Mouse (Mus musculus) midbrain, embryonic 13.5 days (tissue): ENCODE results near the gene Arntl2. TPM values are rescaled to one million over a fixed set of nuclear protein-coding genes. Genes with fewer than 3 reads are reported as not detected.
"Not testable (repeated sequence)": the region's sequence is repeated elsewhere in the genome, so short reads cannot be mapped to it uniquely, and the experiment has no call there.

Experiments used
- ATAC-seq: fragments of 200-750 bp; cut with Nextera tagmentation; 2 replicates; pipeline ENCODE4 v1.8.0; 2017; ENCODE audit warnings: mild to moderate bottlenecking, moderate TSS enrichment, moderate library complexity
- H3K27ac ChIP-seq: fragments of 300-500 bp; sonication (generic); 2 replicates; pipeline ENCODE4 v1.5.1; 2015; ENCODE audit warnings: inconsistent platforms, mild to moderate bottlenecking, moderate library complexity
- H3K27me3 ChIP-seq: fragments of 300-500 bp; sonication (generic); 2 replicates; pipeline ENCODE4 v1.6.1; 2015; ENCODE audit warnings: mild to moderate bottlenecking, inconsistent platforms
- H3K36me3 ChIP-seq: fragments of 300-500 bp; sonication (generic); 2 replicates; pipeline ENCODE4 v1.6.1; 2015; ENCODE audit warnings: mild to moderate bottlenecking, inconsistent platforms
- H3K4me1 ChIP-seq: fragments of 300-500 bp; sonication (generic); replicated peaks from 2 replicates; pipeline ENCODE4 v1.6.1; 2015; ENCODE audit warnings: inconsistent platforms
- H3K4me2 ChIP-seq: fragments of 300-500 bp; sonication (generic); replicated peaks from 2 replicates; pipeline ENCODE4 v1.6.1; 2015; ENCODE audit warnings: moderate library complexity, mild to moderate bottlenecking, inconsistent platforms
- H3K4me3 ChIP-seq: fragments of 300-500 bp; sonication (generic); replicated peaks from 2 replicates; pipeline ENCODE4 v1.5.1; 2015; ENCODE audit warnings: mild to moderate bottlenecking, inconsistent platforms
- H3K9ac ChIP-seq: fragments of 300-500 bp; sonication (generic); replicated peaks from 2 replicates; pipeline ENCODE4 v1.6.1; 2015; ENCODE audit warnings: mild to moderate bottlenecking, inconsistent platforms
- H3K9me3 ChIP-seq: fragments of 300-500 bp; sonication (generic); 2 replicates; pipeline ENCODE4 v1.6.1; 2016; ENCODE audit warnings: mild to moderate bottlenecking, inconsistent platforms
- WGBS: fragments of 180-500 bp; shearing (Covaris S2); methylation state at CpG from one replicate; pipeline ENCODE4 v1.1.7; 2015; 5-methylcytosine and 5-hydroxymethylcytosine counted together
- polyA plus RNA-seq: library from polyadenylated mRNA; unstranded; fragments of >200 nt; fragmentation: Nextera tagmentation; extraction: Ambion mirVana; gene quantifications from 2 replicates; pipeline ENCODE4 v1.2.1, GENCODE M21; 2015

The Arntl2 gene
- polyA plus RNA-seq, 1 experiment from 2014 or later: 2.6 TPM

GRCm38 (mm10) chr6:146760736-146761135, 35.1 kb upstream of the Arntl2 start:
- Histone ChIP-seq H3K4me3 (no peak overlapping the region), H3K36me3 (0 out of 2 replicates have a peak, but pooled peaks cover 7% of the 10 kb centered on the region), H3K9me3 (no peaks in the 10 kb centered on the region), H3K27me3 (no peaks in the 10 kb centered on the region), H3K4me1 (no peaks in the 10 kb centered on the region), H3K4me2 (no peak overlapping the region), H3K9ac (no peak overlapping the region), H3K27ac (no peak overlapping the region)
- 74% methylated on average over 4 of the region's 4 CpGs for WGBS
- ATAC-seq: no peak

GRCm38 (mm10) chr6:146762264-146762898, 33.5 kb upstream of the Arntl2 start:
- H3K4me3 ChIP-seq: no peak overlapping the region
- no peak overlapping the region for H3K9ac ChIP-seq
- no peaks in the 10 kb centered on the region for H3K27me3 ChIP-seq
- H3K27ac ChIP-seq: no peak overlapping the region
- no peaks in the 10 kb centered on the region for H3K9me3 ChIP-seq
- H3K4me1 ChIP-seq: no peaks in the 10 kb centered on the region
- 68% methylated on average over 5 of the region's 5 CpGs for WGBS
- no peak for ATAC-seq
- no peak overlapping the region for H3K4me2 ChIP-seq
- H3K36me3 ChIP-seq: peaks cover 10% of the 10 kb centered on the region; the same call in 1 of the 2 replicates

- H3K9ac ChIP-seq: no peak overlapping the region
- no peaks in the 10 kb centered on the region for H3K9me3 ChIP-seq
- H3K27ac ChIP-seq: no peak overlapping the region
- H3K36me3 ChIP-seq: peaks cover 23% of the 10 kb centered on the region
- no peak overlapping the region for H3K4me3 ChIP-seq
- ATAC-seq: no peak
- no peaks in the 10 kb centered on the region for H3K27me3 ChIP-seq
- no peaks in the 10 kb centered on the region for H3K4me1 ChIP-seq
- H3K4me2 ChIP-seq: no peak overlapping the region
- 86% methylated on average over 2 of the region's 2 CpGs for WGBS
These were observed 31.3 kb upstream of the Arntl2 start for GRCm38 (mm10) chr6:146764593-146764992.

- H3K9ac ChIP-seq: no peak overlapping the region
- no peak overlapping the region for H3K4me3 ChIP-seq
- no peak overlapping the region for H3K4me2 ChIP-seq
- H3K36me3 ChIP-seq: peaks cover 26% of the 10 kb centered on the region
- no peaks in the 10 kb centered on the region for H3K27me3 ChIP-seq
- WGBS: 86% methylated on average over 4 of the region's 4 CpGs
- H3K9me3 ChIP-seq: no peaks in the 10 kb centered on the region
- H3K27ac ChIP-seq: no peak overlapping the region
- ATAC-seq: no peak
- no peaks in the 10 kb centered on the region for H3K4me1 ChIP-seq
These were observed 30.6 kb upstream of the Arntl2 start for GRCm38 (mm10) chr6:146765270-146765669.

- no peaks in the 10 kb centered on the region for H3K9me3 ChIP-seq
- H3K27me3 ChIP-seq: no peaks in the 10 kb centered on the region
- H3K4me1 ChIP-seq: no peaks in the 10 kb centered on the region
- no peak overlapping the region for H3K4me3 ChIP-seq
- peaks cover 49% of the 10 kb centered on the region for H3K36me3 ChIP-seq
- no peak overlapping the region for H3K4me2 ChIP-seq
- H3K9ac ChIP-seq: no peak overlapping the region
- 91% methylated on average over 10 of the region's 10 CpGs for WGBS
- no peak overlapping the region for H3K27ac ChIP-seq
- no peak for ATAC-seq
These were observed 26.9 kb upstream of the Arntl2 start for GRCm38 (mm10) chr6:146768813-146769404.

GRCm38 (mm10) chr6:146770005-146770745, 25.7 kb upstream of the Arntl2 start:
- Histone ChIP-seq H3K4me1 (no peaks in the 10 kb centered on the region), H3K4me3 (no peak overlapping the region), H3K9ac (no peak overlapping the region), H3K27me3 (no peaks in the 10 kb centered on the region), H3K9me3 (no peaks in the 10 kb centered on the region), H3K4me2 (no peak overlapping the region), H3K36me3 (peaks cover 59% of the 10 kb centered on the region), H3K27ac (no peak overlapping the region)
- no peak for ATAC-seq
- 76% methylated on average over 6 of the region's 6 CpGs for WGBS

- Histone ChIP-seq H3K4me3 (no peak overlapping the region), H3K4me1 (no peaks in the 10 kb centered on the region), H3K27ac (no peak overlapping the region), H3K9me3 (no peaks in the 10 kb centered on the region), H3K9ac (no peak overlapping the region), H3K4me2 (no peak overlapping the region), H3K27me3 (no peaks in the 10 kb centered on the region), H3K36me3 (peaks cover 61% of the 10 kb centered on the region)
- no peak for ATAC-seq
- WGBS: 92% methylated on average over 5 of the region's 5 CpGs
These were observed 25.0 kb upstream of the Arntl2 start for GRCm38 (mm10) chr6:146770808-146771207.

- H3K9me3 ChIP-seq, H3K4me3 ChIP-seq, H3K27ac ChIP-seq, H3K27me3 ChIP-seq, ATAC-seq, H3K4me2 ChIP-seq, H3K9ac ChIP-seq, H3K4me1 ChIP-seq: not testable (repeated sequence)
- peaks cover 41% of the 10 kb centered on the region for H3K36me3 ChIP-seq
- WGBS: 77% methylated on average over 8 of the region's 8 CpGs
These were observed 20.0 kb upstream of the Arntl2 start for GRCm38 (mm10) chr6:146775864-146776263.

- H3K9me3 ChIP-seq: no peaks in the 10 kb centered on the region
- no peak overlapping the region for H3K9ac ChIP-seq
- no peaks in the 10 kb centered on the region for H3K4me1 ChIP-seq
- no peak overlapping the region for H3K4me2 ChIP-seq
- ATAC-seq: no peak
- H3K4me3 ChIP-seq: no peak overlapping the region
- no peak overlapping the region for H3K27ac ChIP-seq
- peaks cover 33% of the 10 kb centered on the region for H3K36me3 ChIP-seq
- no peaks in the 10 kb centered on the region for H3K27me3 ChIP-seq
- 4% methylated on average over 2 of the region's 2 CpGs for WGBS
These were observed 19.1 kb upstream of the Arntl2 start for GRCm38 (mm10) chr6:146776610-146777389.

- ATAC-seq: no peak
- Histone ChIP-seq H3K27ac (no peak overlapping the region), H3K9me3 (no peaks in the 10 kb centered on the region), H3K9ac (no peak overlapping the region), H3K27me3 (no peaks in the 10 kb centered on the region), H3K4me2 (no peak overlapping the region), H3K36me3 (peaks cover 25% of the 10 kb centered on the region), H3K4me3 (no peak overlapping the region), H3K4me1 (no peaks in the 10 kb centered on the region)
- 95% methylated on average over 3 of the region's 3 CpGs for WGBS
These were observed 17.8 kb upstream of the Arntl2 start for GRCm38 (mm10) chr6:146778055-146778454.

GRCm38 (mm10) chr6:146781566-146781965, 14.3 kb upstream of the Arntl2 start:
- 88% methylated on average over 3 of the region's 3 CpGs for WGBS
- H3K36me3 ChIP-seq: peaks cover 1% of the 10 kb centered on the region; the same call in 1 of the 2 replicates
- H3K9ac ChIP-seq: no peak overlapping the region

GRCm38 (mm10) chr6:146793527-146793926, 2.3 kb upstream of the Arntl2 start:
- H3K4me1 ChIP-seq: peaks cover 13% of the 10 kb centered on the region
- WGBS: 75% methylated on average over 3 of the region's 3 CpGs
- H3K9me3 ChIP-seq: no peaks in the 10 kb centered on the region
- H3K4me3 ChIP-seq: no peak overlapping the region
- no peak overlapping the region for H3K27ac ChIP-seq
- H3K4me2 ChIP-seq: no peak overlapping the region
- no peaks in the 10 kb centered on the region for H3K36me3 ChIP-seq
- H3K9ac ChIP-seq: no peak overlapping the region
- peaks cover 32% of the 10 kb centered on the region for H3K27me3 ChIP-seq
- no peak for ATAC-seq

More at GRCm38 (mm10) chr6:146781566-146781965, 14.3 kb upstream of the Arntl2 start:
- Histone ChIP-seq H3K4me1 (no peaks in the 10 kb centered on the region), H3K27ac (no peak overlapping the region), H3K4me2 (no peak overlapping the region), H3K27me3 (no peaks in the 10 kb centered on the region), H3K9me3 (no peaks in the 10 kb centered on the region), H3K4me3 (no peak overlapping the region)
- ATAC-seq: no peak
